ENCODE assay signal across 10 mouse cellular contexts in the genomic region with DNA sequence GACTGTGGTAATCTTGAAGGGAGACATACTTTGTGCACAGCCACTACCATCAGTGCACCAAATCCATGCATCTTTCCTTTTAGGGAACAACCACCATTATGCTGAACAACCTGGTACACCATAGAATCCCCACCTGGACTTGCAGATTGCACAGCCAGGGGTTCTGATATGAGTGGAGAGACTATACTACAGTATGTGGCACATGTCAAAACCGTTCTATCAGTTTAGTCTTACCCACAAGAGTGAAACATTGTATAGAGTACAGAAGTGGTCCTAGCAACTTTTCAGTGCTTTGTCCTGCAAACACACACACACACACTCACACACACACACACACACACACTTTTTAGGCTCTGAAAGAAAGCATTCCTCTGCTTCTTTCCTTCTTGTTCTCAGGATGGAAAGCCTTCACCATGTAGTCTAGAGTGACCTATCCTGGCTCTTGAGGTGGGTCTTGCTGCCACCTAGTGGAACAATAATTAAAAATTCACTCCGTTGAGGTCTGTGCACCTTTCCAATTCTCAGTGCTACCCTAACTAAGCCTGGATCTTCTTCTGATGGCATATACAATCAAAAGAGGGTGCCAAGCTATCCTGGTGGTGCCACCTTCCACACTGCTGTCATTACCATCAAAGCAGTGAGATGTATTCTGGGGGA. TPM values are rescaled to one million over a fixed set of nuclear protein-coding genes. Genes with fewer than 3 reads are reported as not detected.
DNase-seq lines count a peak whose midpoint lies in the region; ATAC-seq lines count a peak whose summit lies in the region.
"Had no signal": no experiment of that assay in that cellular context is flagged by ENCODE, and none has a peak within 500 bp of the region (broad histone marks: within the 10 kb centered on the region; RNA-seq: fewer than 3 reads in every experiment).

No protein-coding gene starts in this region.

- DNase-seq in cerebellum, postnatal 14 days = peak; percentile 56 to 66
- no peak for DNase-seq in cerebellum, adult 11-12 months
- peak; percentile 18 for DNase-seq in thymus, postnatal 14 days
- no peak for DNase-seq in thymus, postnatal 4 days
- DNase-seq in liver, embryonic 11.5 days (ENCODE audit: low spot score) = no peak
- DNase-seq in right cerebral cortex, postnatal 25 days = no peak

- 47% methylated on average over 2 of the region's 2 CpGs for WGBS in hindbrain, embryonic 12.5 days
- WGBS in liver, embryonic 11.5 days = 50% methylated on average over 2 of the region's 2 CpGs
- 50% methylated on average over 2 of the region's 2 CpGs for whole genome bisulfite sequencing in neural tube, embryonic 13.5 days

- H3K4me3 ChIP-seq in hindbrain, embryonic 12.5 days = no peak overlapping the region
- H3K4me3 ChIP-seq in liver, embryonic 11.5 days (ENCODE audit: low read depth, low read length) = no peak overlapping the region
- H3K4me3 ChIP-seq in neural tube, embryonic 13.5 days = no peak overlapping the region

- no peak overlapping the region for H3K9ac ChIP-seq in hindbrain, embryonic 12.5 days
- no peak overlapping the region for H3K9ac ChIP-seq in liver, embryonic 11.5 days (ENCODE audit: low read depth, low read length)
- no peak overlapping the region for H3K9ac ChIP-seq in neural tube, embryonic 13.5 days

- ATAC-seq in hindbrain, embryonic 12.5 days (ENCODE audit: low FRiP score) = peak; percentile 69; the same call in 1 of the 2 replicates
- ATAC-seq in liver, embryonic 11.5 days (replicated peaks; ENCODE audit: low FRiP score) = peak; percentile 75
- ATAC-seq in neural tube, embryonic 13.5 days (ENCODE audit: low read depth) = peak; percentile 88

- no peaks in the 10 kb centered on the region for H3K4me1 ChIP-seq in hindbrain, embryonic 12.5 days
- H3K4me1 ChIP-seq in liver, embryonic 11.5 days (replicated peaks; ENCODE audit: control insufficient read depth, insufficient read depth, low read length) = no peaks in the 10 kb centered on the region; the same call in 1 of the 2 replicates
- 0 out of 2 replicates have a peak, but pooled peaks cover 3% of the 10 kb centered on the region for H3K4me1 ChIP-seq in neural tube, embryonic 13.5 days (replicated peaks)

- no peak overlapping the region for H3K4me2 ChIP-seq in hindbrain, embryonic 12.5 days (replicated peaks)
- H3K4me2 ChIP-seq in liver, embryonic 11.5 days = no peak overlapping the region
- H3K4me2 ChIP-seq in neural tube, embryonic 13.5 days = no peak overlapping the region

- H3K36me3 ChIP-seq in hindbrain, embryonic 12.5 days = no peaks in the 10 kb centered on the region
- H3K36me3 ChIP-seq in liver, embryonic 11.5 days (ENCODE audit: control insufficient read depth, insufficient read depth, low read length) = no peaks in the 10 kb centered on the region
- no peaks in the 10 kb centered on the region for H3K36me3 ChIP-seq in neural tube, embryonic 13.5 days

- H3K9me3 ChIP-seq in hindbrain, embryonic 12.5 days (replicated peaks) = no peaks in the 10 kb centered on the region
- H3K9me3 ChIP-seq in liver, embryonic 11.5 days (ENCODE audit: control insufficient read depth, low read length) = no peaks in the 10 kb centered on the region
- no peaks in the 10 kb centered on the region for H3K9me3 ChIP-seq in neural tube, embryonic 13.5 days

- H3K27ac ChIP-seq in hindbrain, embryonic 12.5 days = no peak overlapping the region
- no peak overlapping the region for H3K27ac ChIP-seq in liver, embryonic 11.5 days (ENCODE audit: low read depth, low read length)
- no peak overlapping the region for H3K27ac ChIP-seq in neural tube, embryonic 13.5 days (replicated peaks)

- H3K27me3 ChIP-seq in hindbrain, embryonic 12.5 days = no peaks in the 10 kb centered on the region
- H3K27me3 ChIP-seq in liver, embryonic 11.5 days (replicated peaks; ENCODE audit: control insufficient read depth, insufficient read depth, low read length) = no peaks in the 10 kb centered on the region
- no peaks in the 10 kb centered on the region for H3K27me3 ChIP-seq in neural tube, embryonic 13.5 days

RNA-seq across cellular contexts. Expression of gene Tmem52b, which starts 5.5 kb away (rescaled TPM):
- polyA plus RNA-seq in hindbrain, embryonic 12.5 days (2016; fragmentation: Nextera tagmentation; extraction: Ambion mirVana) = not detected in 2 replicates
- polyA plus RNA-seq in liver, embryonic 11.5 days (2014; fragmentation: Nextera tagmentation; extraction: Ambion mirVana) = not detected in 2 replicates
- polyA plus RNA-seq in neural tube, embryonic 13.5 days (2015; fragmentation: Nextera tagmentation; extraction: Ambion mirVana) = 0.11 and 0.37 TPM in 2 replicates
- polyA plus RNA-seq: small intestine, adult 2 months had no signal

RNA-seq across cellular contexts. Expression of gene Olr1, which starts 10.9 kb away (rescaled TPM):
- polyA plus RNA-seq in hindbrain, embryonic 12.5 days (2016; fragmentation: Nextera tagmentation; extraction: Ambion mirVana) = 0.07 TPM in 1 of 2 replicates, not detected in the other
- polyA plus RNA-seq in liver, embryonic 11.5 days (2014; fragmentation: Nextera tagmentation; extraction: Ambion mirVana) = 0.71 and 1.1 TPM in 2 replicates
- 0.06 TPM in 1 of 2 replicates, not detected in the other for polyA plus RNA-seq in neural tube, embryonic 13.5 days (2015; fragmentation: Nextera tagmentation; extraction: Ambion mirVana)
- polyA plus RNA-seq: small intestine, adult 2 months had no signal

RNA-seq across cellular contexts. Expression of gene Gabarapl1, which starts 15.1 kb away (rescaled TPM):
- polyA plus RNA-seq in hindbrain, embryonic 12.5 days (2016; fragmentation: Nextera tagmentation; extraction: Ambion mirVana) = 105 and 106 TPM in 2 replicates
- 16.6 and 17.7 TPM in 2 replicates for polyA plus RNA-seq in liver, embryonic 11.5 days (2014; fragmentation: Nextera tagmentation; extraction: Ambion mirVana)
- 173 and 185 TPM in 2 replicates for polyA plus RNA-seq in neural tube, embryonic 13.5 days (2015; fragmentation: Nextera tagmentation; extraction: Ambion mirVana)

RNA-seq across cellular contexts. Expression of gene Klre1, which starts 59.8 kb away (rescaled TPM):
- polyA plus RNA-seq in hindbrain, embryonic 12.5 days (2016; fragmentation: Nextera tagmentation; extraction: Ambion mirVana) = not detected in 2 replicates
- not detected in 2 replicates for polyA plus RNA-seq in liver, embryonic 11.5 days (2014; fragmentation: Nextera tagmentation; extraction: Ambion mirVana)
- not detected in 2 replicates for polyA plus RNA-seq in neural tube, embryonic 13.5 days (2015; fragmentation: Nextera tagmentation; extraction: Ambion mirVana)
- polyA plus RNA-seq: heart, embryonic 16.5 days had no signal

Comparison
In these comparisons a context has a peak if more than half of its experiments do, and no peak if none do; other contexts are left out.
1. DNase-seq: peak in cerebellum, postnatal 14 days (2 of 2) and thymus, postnatal 14 days (single experiment); none in cerebellum, adult 11-12 months (single experiment), thymus, postnatal 4 days (single experiment), liver, embryonic 11.5 days (single experiment) and right cerebral cortex, postnatal 25 days (single experiment).
2. Peak in every context shown above with its lines, with median percentiles within 50 percentile points of each other: ATAC-seq.